Mouse (Mus musculus) testis, postnatal 14 days (tissue): ENCODE data around the gene Gm26661.

Experiments used
- DNase-seq: peaks from one replicate; pipeline ENCODE4 v3.0.0; 2021; ENCODE audit warnings: low spot score

Gene Gm26661

DNA sequence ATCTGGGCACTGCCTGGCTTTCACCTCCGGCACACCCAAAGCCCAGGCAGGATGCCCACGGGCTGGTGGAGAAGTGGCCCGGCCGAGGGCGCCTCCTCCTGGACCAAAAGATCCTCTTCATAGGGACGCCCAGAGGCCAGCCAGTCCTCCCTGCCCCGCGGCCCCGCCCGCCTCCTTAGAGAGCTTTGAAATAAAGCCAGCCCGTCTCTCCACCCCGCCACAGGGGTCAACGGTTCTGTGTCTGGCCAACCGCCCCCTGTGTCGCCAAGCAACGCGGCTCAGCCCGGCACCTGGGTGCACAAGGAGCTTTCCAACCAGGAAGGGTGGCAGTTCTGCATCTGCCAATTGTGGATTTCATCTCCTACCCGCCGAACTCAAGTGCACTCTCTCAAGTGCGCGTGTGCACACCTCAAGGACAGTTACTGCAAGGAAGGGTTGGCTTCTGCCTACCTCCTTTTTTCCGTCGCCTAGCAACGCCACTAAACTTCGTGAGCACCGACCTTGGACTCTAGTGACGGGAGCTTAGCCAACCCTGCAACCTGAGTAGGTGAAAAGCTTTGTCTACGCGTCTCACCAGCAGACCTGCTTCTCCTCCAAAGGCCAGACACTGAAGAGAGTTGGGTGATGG is at the start of gene Gm26661:
Gene Gm26661 (plus strand): TSS at position 56 of the 628 bp plus-strand sequence.
- peak; percentile 71 for DNase-seq

DNA sequence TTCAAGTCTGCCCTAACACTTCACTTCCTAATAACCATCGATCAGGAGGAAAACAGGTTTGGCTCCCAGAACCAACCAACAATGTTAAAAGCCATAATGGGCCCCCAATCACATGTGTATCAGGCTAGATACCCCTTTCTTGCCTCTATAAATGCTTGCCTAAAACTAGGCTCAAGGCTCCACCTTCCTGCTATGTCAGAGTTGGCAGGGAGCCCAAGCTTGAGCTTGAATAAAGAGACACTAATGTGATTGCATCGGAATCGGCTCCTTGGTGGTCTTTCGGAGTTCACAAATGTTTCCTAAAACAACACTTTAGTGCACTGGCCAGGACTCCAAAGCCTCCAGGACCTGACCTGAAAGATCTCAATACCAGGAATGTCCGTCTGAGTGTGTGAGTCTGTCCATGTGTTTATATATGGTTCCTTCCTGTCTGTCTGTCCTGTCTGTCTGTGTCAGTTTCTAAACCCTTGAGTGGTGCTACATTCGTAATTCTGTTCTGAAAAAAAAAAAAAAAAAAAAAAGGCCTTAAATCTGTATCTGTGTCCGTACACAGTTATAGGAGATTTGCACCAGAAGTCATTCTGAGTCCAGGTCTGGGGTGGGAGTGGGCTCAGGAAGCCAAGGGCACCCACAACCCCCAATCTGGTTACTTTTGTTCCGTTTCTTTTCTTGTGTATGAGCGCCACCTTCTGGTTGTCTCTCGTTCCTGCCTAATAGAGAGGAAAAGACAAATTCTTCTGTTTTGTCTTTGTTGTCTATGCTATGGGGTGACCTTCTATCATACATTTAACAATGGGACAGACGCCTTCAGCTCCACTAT is 42.2 kb upstream of the Gm26661 start:
- DNase-seq: no peak

DNA sequence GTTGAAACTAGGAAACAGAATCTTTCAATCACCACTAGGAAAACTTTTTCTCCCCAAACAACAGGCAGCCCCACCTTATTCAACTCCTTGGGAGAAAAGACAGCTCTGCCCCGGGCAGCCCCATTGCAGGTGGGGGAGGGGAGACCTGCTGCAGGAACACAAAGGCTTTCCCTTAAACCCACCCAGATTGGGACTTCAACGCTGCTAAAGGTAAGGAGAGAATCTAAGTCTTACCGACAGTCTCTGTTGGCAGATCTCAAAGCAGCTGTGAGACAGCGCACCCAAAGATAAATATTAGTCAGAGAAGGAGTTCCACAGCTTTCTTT is 41.7 kb upstream of the Gm26661 start:
- no peak for DNase-seq

DNA sequence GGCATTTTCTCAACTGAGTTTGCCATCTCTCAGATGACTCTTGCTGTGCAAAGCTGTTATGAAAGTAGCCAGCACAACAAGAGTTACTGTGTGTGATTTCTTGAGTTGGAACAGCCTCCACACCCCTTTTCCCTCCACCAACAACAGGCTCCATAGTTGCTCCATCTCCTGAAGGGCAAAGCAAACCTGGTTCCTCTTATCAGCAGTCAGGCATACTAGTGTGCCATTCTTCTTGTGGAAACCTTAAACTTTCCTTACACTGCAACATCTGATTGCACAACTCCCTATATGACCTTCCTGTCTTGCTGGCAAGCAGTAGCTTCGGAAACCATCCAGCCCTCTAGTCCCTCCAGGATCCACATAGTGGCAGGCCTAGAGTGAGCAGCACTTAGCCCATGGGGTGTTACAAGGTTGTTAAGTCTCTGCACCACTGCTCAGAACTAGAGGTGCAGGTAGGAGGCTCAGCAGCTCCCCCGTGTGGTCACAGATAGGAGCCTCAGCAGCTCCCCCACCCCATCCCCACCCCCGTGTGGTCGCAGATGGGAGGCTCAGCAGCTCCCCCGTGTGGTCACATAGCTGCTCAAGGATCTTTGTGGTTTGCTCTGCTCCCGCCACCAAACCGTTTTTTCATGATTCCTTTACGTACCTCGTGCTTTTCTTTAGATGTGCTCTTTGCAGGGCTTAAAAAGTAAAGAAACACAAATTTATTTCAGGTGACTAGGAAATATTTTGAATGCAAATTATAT is 25.6 kb upstream of the Gm26661 start:
- DNase-seq: peak; percentile 63

DNA sequence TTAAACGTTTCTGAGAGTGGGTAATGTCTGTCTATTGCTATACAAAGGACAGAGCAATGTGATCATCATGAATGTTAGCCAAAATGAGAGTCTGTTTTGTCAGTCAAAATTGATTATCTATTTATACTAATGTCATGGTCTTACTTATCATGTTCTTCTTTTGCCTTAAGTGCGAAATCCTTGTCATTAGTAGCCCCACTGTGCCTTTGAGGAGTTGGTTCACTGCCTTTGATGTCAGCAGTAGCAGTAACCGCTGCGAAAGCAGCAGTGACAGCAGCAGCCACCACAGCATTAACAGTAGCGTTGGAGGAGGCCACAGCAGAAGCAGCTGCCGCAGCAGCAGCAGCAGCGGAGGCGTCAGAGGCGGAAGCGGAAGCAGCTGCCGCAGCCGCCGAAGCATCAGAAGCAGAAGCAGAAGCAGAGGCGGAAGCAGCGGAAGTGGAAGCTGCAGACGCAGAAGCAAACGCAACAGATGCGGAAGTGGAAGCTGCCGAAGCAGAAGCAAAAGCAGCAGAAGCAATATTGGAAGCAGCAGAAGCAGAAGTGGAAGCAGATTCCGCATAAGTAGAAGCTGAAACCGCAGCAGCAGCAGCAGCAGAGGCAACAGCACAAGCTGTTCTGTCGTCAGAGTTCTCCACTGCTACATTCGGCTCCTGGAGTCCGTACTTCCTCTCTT is 17.5 kb upstream of the Gm26661 start:
- DNase-seq: peak; percentile 13

DNA sequence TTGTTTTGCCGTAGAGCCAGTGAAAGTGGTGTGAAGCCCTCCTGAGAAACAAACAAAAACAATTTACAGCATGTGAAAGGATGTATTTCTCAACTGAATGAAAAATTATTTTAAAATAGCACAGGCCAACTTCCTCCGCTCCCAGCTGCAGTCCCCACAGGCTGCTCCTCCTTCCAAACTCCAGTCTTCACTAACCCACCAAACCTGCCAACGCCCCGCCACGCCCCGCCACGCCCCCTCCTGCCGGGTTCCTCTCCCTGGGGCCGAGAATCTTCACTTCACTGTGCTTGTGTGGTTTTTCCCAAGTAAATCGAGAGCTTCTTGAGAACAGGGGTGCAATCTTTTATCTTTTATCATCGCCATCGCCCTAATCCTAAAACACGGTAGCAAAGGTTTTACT is 5.3 kb upstream of the Gm26661 start:
- no peak for DNase-seq

DNA sequence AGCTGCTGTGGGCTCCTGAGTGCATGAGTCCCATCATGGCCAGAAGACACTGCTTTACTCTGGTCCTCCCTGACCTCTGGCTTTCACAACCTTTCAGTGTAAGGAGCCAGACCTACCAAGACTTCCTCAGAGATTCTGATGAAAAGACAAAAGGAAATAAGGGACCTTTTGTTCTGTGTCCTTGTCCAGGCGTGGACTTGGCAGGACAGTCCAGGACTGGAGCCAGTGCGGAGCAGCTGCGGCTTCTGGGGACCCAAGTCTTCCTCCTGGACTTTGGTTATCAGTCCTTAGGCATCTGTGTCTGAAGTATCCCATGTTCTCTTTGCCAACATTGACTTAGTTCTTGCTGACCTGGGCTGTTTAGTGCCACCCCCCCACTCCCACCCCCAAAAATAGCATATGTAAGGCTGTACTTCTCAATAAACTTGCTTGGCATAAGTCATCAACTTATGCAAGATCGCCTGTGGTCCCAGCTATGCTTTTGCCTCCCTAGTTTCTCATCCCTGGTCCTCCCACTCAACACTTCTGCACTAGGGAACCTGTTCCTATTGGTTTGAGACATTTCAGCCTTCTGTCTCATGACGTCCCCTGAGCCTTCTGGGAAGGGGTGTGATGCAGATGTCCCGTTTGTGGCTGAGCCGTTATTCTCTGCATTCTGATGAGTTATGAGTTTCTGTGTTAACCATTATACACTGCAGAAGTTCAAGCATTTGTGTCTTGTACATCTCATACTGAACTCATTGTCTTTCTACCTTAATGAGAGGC is 1.9 kb upstream of the Gm26661 start:
- peak; percentile 63 for DNase-seq

DNA sequence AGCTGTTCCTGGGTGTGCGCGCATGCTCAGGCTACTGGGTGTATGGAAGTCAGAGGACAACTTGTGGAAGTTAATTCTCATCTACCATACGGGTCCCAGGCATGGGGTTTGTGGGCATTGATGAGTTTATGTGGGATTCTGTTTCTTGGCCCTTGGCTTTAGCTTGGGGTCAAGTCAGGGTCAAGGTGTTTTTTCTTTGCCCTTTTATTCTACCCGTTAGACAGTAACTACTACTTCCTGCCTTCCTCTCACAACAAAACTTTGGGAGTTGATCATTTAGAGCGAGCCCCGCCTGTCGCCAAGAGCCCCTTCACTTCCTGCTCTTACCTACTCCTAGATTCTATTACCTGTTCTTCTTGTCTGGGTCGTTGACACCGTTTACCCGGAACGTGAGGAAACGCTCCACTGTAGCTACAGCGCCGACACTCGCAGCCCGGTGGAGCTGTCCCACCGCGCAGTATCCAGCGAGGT is 291 bp upstream of the Gm26661 start:
- no peak for DNase-seq

DNA sequence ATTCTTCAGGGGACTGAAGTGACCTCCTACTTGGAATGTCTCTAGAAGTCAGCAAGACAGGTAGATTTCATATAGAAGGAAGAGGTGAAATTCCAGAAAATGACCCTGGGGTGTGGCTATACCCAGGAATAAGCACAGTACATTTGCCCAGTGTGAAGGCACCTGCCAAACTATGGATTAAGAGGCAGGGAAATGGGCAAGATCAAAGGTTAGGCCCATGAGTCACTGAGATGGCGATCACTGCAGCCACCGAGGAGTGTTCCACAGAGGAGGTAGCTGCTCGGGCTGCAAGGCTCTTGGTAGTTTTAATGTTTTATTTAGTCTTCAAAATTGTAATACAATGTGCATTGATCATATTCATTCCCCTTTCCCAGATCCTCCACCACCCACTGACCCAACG is 4.6 kb downstream of the Gm26661 start:
- no peak for DNase-seq

DNA sequence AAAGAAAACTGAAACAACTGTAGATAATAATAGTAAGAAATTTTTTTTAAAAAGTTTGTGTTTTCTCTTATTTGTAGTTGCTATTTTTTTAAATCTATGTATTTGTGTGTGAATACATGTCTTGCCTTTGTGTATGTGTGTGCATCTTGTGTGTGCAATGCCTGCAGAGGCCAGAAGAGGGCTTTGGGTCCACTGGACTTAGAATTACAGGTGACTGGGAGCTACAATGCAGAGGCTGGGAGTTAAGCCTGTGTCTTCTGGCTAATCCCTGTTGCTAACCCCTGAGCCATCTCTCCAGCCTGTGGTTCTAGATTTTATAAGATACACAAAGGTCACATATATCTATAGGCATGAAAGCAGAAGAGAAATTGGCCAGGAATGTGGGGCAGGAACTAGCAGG is 9.2 kb downstream of the Gm26661 start:
- no peak for DNase-seq

DNA sequence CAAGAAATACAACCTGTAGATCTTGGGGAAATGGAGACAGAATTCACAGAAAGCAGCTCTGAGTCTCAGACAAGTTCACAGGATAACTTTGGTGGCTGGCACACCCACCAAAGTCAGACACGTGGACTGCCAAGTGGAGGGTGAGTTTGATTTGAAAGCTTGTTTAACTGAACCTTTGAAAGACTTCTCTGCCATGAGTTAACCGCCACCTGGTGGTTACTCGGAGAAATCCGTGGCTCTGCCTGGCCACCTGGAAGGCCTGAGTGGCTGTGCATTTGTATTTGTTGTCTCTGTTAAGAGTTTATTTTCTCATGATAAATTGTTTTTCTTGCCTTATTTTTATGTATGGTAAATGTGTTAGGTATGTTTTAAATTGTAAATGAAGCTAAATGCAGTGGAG is 10.4 kb downstream of the Gm26661 start:
- no peak for DNase-seq

DNA sequence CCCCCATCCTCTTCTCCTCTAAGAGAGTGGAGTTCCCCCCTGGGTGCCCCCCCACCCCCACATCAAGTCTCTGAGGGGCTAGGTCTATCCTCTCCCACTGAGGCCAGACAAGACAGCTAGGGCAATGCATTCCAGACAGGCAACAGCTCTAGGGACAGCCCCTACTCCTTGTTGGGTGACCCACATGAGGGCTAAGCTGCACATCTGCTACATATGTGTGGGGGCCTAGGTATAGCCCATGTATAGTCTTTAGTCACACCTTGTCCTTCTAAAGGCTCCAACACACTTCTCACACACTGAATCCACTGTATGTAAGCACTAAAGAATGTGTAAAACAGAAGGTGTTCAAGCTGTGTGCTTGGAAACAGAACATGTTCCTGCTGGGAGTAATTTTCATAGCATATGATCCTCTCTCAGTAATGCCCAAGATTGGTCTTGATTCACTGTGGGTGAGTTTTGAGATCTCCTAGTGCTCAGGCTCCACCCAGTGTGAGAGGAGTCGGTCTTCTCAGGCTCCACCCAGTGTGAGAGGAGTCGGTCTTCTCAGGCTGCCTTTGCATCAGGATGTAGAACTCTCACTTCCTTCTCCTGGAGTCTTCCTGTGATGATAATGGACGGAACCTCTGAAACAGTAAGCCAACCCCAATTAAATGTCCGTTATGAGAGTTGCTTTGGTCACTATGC is 12.6 kb downstream of the Gm26661 start:
- no peak for DNase-seq

DNA sequence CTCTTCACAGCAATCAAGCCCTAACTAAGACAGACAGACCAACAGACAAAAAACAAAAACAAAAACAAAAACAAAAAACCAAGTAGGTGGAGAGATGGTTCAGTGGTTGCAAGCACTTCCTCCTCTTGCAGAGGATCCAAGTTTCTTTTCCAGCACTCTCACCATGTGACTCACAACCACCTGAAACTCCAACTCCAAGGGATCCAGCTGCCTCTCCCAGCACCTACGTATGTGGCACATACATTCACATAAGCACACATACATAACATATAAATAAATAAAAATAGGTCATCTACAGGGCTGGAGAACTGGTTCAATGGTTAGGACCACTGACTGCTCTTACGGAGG is 13.1 kb downstream of the Gm26661 start:
- no peak for DNase-seq

DNA sequence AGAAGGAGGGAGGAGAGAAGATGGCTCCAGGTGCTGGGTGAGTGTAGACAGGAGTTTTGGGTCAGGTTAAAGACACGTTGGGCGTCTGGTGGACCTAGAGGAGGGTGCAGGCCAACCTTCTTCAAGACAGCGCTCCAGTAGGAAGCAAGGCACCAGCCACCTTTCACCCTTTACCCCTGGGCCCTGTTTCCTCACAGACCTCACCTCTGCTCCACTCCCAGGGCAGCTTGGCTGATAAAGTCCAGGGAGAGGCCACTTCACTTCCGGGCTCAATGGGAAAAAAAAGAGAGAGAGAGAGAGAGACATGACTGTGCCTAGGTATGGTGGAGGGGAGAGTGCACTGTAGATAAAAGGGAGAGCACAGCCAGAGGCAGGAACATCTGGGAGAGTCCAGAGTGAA is 16.3 kb downstream of the Gm26661 start:
- DNase-seq: no peak

DNA sequence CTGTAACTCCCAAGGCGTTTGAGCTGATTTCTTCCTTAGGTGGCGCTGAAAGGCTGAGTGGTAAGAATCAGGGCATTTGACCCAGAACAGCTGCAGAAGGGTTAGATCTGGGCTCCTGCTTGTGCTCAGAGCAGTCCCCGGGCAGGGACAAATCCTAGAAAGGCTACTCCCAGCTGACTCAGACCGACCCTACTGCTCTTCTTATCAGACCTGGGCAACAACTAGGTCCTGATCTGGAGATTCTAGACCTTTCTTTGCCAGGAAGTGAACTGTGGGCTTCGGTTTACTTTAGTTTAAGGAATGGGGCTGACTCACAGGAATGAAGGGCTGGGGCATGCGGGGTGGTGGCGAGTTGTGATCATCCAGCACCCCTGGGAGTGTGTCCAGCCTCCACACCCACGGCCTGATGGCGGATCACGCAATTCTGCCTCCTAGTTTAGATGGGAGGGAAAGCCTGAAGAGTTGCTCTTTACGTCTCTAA is 17.2 kb downstream of the Gm26661 start:
- no peak for DNase-seq

DNA sequence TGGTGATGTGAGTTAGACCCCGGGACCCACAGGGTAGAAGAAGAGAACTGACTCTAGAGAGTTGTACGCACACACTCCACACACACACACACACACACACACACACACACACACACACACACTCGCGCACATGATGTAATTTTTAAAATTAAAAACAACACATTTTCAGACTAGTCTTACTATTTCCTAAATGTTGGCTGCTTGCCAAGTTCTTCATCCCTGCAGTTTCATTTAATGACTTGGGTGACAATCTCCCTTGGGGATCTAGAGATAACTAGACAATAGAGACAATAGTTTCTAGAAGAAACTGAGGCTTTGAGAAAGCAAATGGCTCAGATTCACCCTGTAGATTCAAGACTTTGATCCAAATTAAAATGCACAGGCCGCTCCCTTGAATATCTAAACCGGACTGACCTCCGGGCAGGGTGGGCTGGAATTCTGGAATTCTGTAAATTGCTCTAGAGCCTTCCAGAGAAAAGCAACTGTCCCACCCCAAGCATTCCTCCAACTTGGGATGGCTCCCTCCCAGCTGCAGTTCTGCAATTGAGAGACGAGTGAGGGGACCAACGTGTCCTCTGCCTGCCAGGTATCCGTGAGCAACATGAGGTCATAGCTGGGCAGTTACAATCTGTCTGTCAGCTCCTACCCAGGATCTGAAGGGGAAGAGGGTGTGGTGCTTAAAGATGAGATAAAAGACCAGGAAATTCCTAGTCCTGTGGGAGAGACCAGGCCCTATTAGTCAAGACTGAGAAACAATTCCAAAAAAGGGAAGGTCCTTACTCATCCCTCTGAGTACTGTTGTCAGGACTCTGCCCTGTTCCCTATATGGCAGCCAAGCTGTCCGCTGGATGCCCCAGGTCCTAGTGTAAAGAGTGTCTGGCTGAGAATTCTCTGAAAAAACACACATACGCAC is 17.9 kb downstream of the Gm26661 start:
- no peak for DNase-seq

DNA sequence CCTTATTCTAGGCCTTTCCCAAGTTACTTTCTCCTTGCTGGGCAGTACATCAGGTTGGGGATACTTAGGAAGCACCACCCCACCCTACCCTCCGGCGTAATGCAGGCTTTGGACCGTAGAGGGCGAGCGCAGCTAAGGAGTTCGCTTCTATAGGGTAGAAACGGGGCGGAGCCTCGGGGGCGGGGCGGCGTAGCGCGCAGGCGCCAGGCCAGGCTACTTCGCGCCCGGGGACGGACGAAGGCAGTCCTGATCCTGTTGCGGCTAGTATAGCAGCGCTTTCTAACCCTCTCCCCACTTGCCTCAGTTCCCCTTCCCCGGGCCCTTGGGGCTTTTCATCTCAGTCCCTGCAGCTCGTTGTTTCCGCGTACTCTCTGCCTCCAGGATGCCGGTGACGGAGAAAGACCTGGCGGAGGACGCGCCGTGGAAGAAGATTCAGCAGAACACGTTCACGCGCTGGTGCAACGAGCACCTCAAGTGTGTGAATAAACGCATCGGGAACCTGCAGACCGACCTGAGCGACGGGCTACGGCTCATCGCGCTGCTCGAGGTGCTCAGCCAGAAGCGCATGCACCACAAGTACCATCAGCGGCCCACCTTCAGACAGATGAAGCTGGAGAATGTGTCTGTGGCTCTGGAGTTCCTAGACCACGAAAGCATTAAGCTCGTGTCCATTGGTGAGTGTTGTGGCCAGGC is 26.5 kb downstream of the Gm26661 start, which contains the start of gene Flnb:
Gene Flnb (plus strand): TSS at position 188 of the 693 bp plus-strand sequence.
- DNase-seq: peak; percentile 89

DNA sequence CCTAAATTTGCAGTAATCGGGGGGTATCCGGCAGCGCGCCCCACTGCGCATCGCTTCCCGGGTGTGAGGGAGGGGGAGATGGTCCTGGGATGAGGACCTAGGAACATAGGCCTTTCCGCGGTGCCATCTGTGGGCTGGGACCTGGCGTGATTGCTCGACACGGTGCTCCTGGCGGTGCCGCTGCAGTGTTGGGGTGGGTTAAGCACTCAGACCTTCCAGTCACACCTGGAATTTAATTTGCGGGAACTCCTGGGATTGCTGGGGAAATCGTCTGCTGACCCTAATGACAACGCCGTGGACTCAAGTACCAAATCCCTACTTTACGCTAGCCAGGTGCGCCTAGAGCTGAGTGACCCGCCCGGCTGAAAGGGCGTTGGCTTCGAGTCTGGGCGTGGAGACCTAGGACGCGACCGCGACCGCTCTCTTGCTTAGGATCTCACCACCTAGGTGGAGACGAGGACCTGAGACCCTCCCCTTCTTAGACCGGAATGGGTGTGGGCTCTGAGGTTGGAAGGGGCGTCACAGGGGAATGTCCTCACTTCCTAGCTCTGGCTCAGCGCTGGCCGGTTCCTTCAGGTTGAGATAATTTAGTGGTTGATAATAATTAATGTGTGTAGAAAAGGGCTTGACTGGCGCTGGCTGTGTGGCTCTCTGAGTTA is 27.2 kb downstream of the Gm26661 start:
- DNase-seq: no peak

DNA sequence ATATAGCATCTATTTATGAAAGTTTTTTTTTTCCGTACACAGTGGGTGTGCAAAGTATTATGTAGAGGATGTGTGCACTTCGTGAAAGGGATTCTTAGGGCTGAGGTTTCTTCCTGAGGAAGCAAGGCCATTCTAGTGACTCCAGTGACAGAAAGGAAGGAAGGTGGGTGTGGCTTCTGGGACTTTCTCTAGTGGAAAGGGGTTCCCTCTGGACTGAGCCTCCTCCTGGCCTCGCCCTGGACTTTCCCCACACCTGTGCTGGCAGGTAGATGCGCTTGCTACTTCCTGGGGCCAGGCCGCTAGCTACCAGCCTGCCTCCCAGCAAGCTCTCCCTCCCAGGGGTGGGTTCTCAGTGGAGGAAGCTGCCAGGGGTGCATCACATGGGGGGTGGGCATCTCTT is 28.1 kb downstream of the Gm26661 start:
- no peak for DNase-seq
